13 mouse cellular contexts compared by ENCODE assay signal in genomic region chr19:47128835-47129234, GRCm38 (mm10). TPM values are rescaled to one million over a fixed set of nuclear protein-coding genes. Genes with fewer than 3 reads are reported as not detected.
"Had no signal": no experiment of that assay in that cellular context is flagged by ENCODE, and none has a peak within 500 bp of the region (broad histone marks: within the 10 kb centered on the region; RNA-seq: fewer than 3 reads in every experiment).

No protein-coding gene starts in this region.

- DNase-seq: retina, postnatal 1 day; right cerebral cortex, adult 18-20 months; right cerebral cortex, postnatal 14 days; right cerebral cortex, postnatal 25 days; right cerebral cortex, postnatal 4 days; spleen, adult 18-20 months; thymus, adult 18-20 months; thymus, adult 2 months; thymus, postnatal 14 days; thymus, postnatal 25 days; thymus, postnatal 36 days; thymus, postnatal 4 days had no signal

RNA-seq across cellular contexts. Expression of gene Calhm1, which starts 15.2 kb away (rescaled TPM):
- total RNA-seq: neutrophil, adult 5-6 weeks had no signal

RNA-seq across cellular contexts. Expression of gene Calhm3, which starts 28.7 kb away (rescaled TPM):
- total RNA-seq: neutrophil, adult 5-6 weeks had no signal
